Mouse (Mus musculus): ENCODE data around the gene Gm13275. TPM values are rescaled to one million over a fixed set of nuclear protein-coding genes. Genes with fewer than 3 reads are reported as not detected.

The Gm13275 gene
- polyA plus RNA-seq, 1 experiment from 2014 or later, result not detected

DNA sequence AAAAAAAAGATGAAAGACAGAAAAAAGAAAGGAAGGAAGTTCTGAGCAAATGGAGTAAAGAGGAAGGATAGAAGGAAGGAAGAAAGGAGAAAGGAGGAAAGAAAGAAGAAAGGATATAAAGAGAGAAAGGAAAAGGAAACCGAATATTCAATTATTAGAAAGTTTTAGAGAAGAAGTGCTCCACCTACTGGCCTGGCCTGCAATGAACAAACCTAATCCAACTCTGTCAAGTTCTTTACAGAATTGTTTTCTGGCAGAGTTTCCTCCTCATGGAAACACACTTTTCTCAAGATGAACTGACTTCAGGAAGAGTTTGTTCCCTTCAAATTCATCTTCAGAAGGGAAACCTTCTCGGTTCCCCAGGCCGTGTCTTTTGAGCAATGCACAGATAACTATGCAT, 44.5 kb downstream of the Gm13275 start:
- no peak overlapping the region for H3K9ac ChIP-seq (ENCODE audit: low read length)
- no peaks in the 10 kb centered on the region for H3K36me3 ChIP-seq (ENCODE audit: control insufficient read depth, insufficient read depth, low read length)
- no peaks in the 10 kb centered on the region for H3K9me3 ChIP-seq (ENCODE audit: control insufficient read depth, low read length)
- ATAC-seq (ENCODE audit: insufficient number of reproducible peaks, insufficient read depth, low FRiP score, low read depth), result no peak
- H3K4me2 ChIP-seq (ENCODE audit: low read length), result no peak overlapping the region
- no peaks in the 10 kb centered on the region for H3K4me1 ChIP-seq (ENCODE audit: control insufficient read depth in 2 of 2, insufficient read depth in 2 of 2, low read length in 2 of 2)
- no peaks in the 10 kb centered on the region for H3K27me3 ChIP-seq (ENCODE audit: control insufficient read depth, insufficient read depth, low read length)
- H3K27ac ChIP-seq (replicated peaks in 1 of 2; ENCODE audit: control insufficient read depth in 1 of 2, insufficient read depth in 1 of 2, low read depth in 2 of 2, low read length in 2 of 2), result no peak overlapping the region
- H3K4me3 ChIP-seq (ENCODE audit: control insufficient read depth in 1 of 2, insufficient read depth in 1 of 2, low read depth in 1 of 2, low read length in 2 of 2), result no peak overlapping the region
- 42% methylated on average over 3 of the region's 3 CpGs for WGBS

DNA sequence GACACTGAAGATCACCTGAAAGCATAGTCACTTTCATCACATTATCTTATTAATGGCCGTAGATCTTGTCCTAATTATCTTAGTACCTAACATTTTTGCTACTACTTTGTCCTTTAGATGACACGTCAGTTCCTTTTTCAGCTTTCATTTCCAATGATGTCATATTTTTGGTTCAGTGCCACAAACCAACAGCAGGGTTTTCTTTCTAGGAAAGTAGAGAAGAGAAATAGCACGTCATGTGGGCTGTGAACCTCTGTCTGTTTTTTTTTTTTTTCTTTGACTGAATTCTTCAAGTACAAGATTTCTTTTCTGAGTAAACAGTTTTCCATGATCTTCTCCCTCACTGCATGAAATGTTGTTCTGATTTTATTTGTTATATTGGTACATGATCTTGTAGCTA, 45.8 kb downstream of the Gm13275 start:
- no peak overlapping the region for H3K4me3 ChIP-seq (ENCODE audit: control insufficient read depth in 1 of 2, insufficient read depth in 1 of 2, low read depth in 1 of 2, low read length in 2 of 2)
- ATAC-seq (ENCODE audit: insufficient number of reproducible peaks, insufficient read depth, low FRiP score, low read depth), result no peak
- 52% methylated on average over 3 of the region's 3 CpGs for WGBS
- no peaks in the 10 kb centered on the region for H3K27me3 ChIP-seq (ENCODE audit: control insufficient read depth, insufficient read depth, low read length)
- H3K4me1 ChIP-seq (ENCODE audit: control insufficient read depth in 2 of 2, insufficient read depth in 2 of 2, low read length in 2 of 2), result no peaks in the 10 kb centered on the region
- H3K9ac ChIP-seq (ENCODE audit: low read length), result no peak overlapping the region
- no peak overlapping the region for H3K4me2 ChIP-seq (ENCODE audit: low read length)
- H3K36me3 ChIP-seq (ENCODE audit: control insufficient read depth, insufficient read depth, low read length), result no peaks in the 10 kb centered on the region
- H3K9me3 ChIP-seq (ENCODE audit: control insufficient read depth, low read length), result no peaks in the 10 kb centered on the region
- H3K27ac ChIP-seq (replicated peaks in 1 of 2; ENCODE audit: control insufficient read depth in 1 of 2, insufficient read depth in 1 of 2, low read depth in 2 of 2, low read length in 2 of 2), result no peak overlapping the region

DNA sequence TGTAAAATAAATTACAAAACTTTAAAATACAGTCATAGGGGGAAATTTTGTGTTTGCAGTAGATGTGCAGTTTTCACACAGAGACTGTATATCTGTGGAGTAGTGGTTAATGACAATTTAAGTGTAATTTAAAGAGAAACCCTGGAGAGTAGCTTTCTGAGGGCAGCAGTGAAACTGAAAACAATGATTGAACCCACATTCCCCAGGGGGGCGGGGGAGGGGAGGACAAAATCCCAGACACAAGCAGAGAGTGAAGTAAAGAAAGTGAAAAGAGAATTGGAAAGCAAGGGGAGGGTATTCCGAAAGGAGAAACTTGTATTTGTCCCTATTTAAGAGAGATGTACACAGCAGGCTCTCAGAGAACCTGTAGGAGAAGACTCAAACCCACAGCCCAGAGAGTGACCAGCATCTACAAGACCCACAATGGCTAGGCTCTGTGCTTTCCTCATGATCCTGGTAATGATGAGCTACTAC, 47.2 kb downstream of the Gm13275 start, which contains the start of gene Ifna4:
TSS of gene Ifna4 (plus strand) at position 424 of the 474 bp plus-strand sequence.
- Histone ChIP-seq H3K27ac (replicated peaks in 1 of 2; ENCODE audit: control insufficient read depth in 1 of 2, insufficient read depth in 1 of 2, low read depth in 2 of 2, low read length in 2 of 2) (no peak within 1 kb of the TSS), H3K9me3 (ENCODE audit: control insufficient read depth, low read length) (no peaks in the 10 kb centered on the region), H3K4me1 (ENCODE audit: control insufficient read depth in 2 of 2, insufficient read depth in 2 of 2, low read length in 2 of 2) (no peaks in the 10 kb centered on the region), H3K27me3 (ENCODE audit: control insufficient read depth, insufficient read depth, low read length) (no peaks in the 10 kb centered on the region), H3K4me3 (ENCODE audit: control insufficient read depth in 1 of 2, insufficient read depth in 1 of 2, low read depth in 1 of 2, low read length in 2 of 2) (no peak within 1 kb of the TSS), H3K4me2 (ENCODE audit: low read length) (no peak within 1 kb of the TSS), H3K36me3 (ENCODE audit: control insufficient read depth, insufficient read depth, low read length) (no peaks in the 10 kb centered on the region), H3K9ac (ENCODE audit: low read length) (no peak within 1 kb of the TSS)
- 37% methylated on average over 2 of the region's 2 CpGs for WGBS
- no peak for ATAC-seq (ENCODE audit: insufficient number of reproducible peaks, insufficient read depth, low FRiP score, low read depth)

Other genes with a start within 250 kb of the Gm13275 start
- not detected in 2 replicates for gene Ifna15, start 236.2 kb upstream of the Gm13275 start, polyA plus RNA-seq (2014; fragmentation: Nextera tagmentation; extraction: Ambion mirVana)
- not detected in 2 replicates for gene Ifna14, start 222.7 kb upstream of the Gm13275 start, polyA plus RNA-seq (2014; fragmentation: Nextera tagmentation; extraction: Ambion mirVana)
- not detected in 2 replicates for gene Ifna9, start 202.1 kb upstream of the Gm13275 start, polyA plus RNA-seq (2014; fragmentation: Nextera tagmentation; extraction: Ambion mirVana)
- gene Ifna12, start 191.1 kb upstream of the Gm13275 start, polyA plus RNA-seq (2014; fragmentation: Nextera tagmentation; extraction: Ambion mirVana), result not detected in 2 replicates
- not detected in 2 replicates for gene C87499, start 160.1 kb upstream of the Gm13275 start, polyA plus RNA-seq (2014; fragmentation: Nextera tagmentation; extraction: Ambion mirVana)
- not detected in 2 replicates for gene Ifna13, start 150.0 kb upstream of the Gm13275 start, polyA plus RNA-seq (2014; fragmentation: Nextera tagmentation; extraction: Ambion mirVana)
- not detected in 2 replicates for gene Ifna16, start 117.6 kb upstream of the Gm13275 start, polyA plus RNA-seq (2014; fragmentation: Nextera tagmentation; extraction: Ambion mirVana)
- not detected in 2 replicates for gene Ifna2, start 110.6 kb upstream of the Gm13275 start, polyA plus RNA-seq (2014; fragmentation: Nextera tagmentation; extraction: Ambion mirVana)
- gene Ifnab, start 103.1 kb upstream of the Gm13275 start, polyA plus RNA-seq (2014; fragmentation: Nextera tagmentation; extraction: Ambion mirVana), result not detected in 2 replicates
- gene Gm26566, start 72.7 kb upstream of the Gm13275 start, polyA plus RNA-seq (2014; fragmentation: Nextera tagmentation; extraction: Ambion mirVana), result 1.6 and 1.7 TPM in 2 replicates
- 105 and 108 TPM in 2 replicates for gene Klhl9, start 72.0 kb upstream of the Gm13275 start, polyA plus RNA-seq (2014; fragmentation: Nextera tagmentation; extraction: Ambion mirVana)
- gene Gm13271, start 39.6 kb upstream of the Gm13275 start, polyA plus RNA-seq (2014; fragmentation: Nextera tagmentation; extraction: Ambion mirVana), result not detected in 2 replicates
- gene Gm13283, start 34.4 kb upstream of the Gm13275 start, polyA plus RNA-seq (2014; fragmentation: Nextera tagmentation; extraction: Ambion mirVana), result 0.49 TPM in 1 of 2 replicates, not detected in the other
- gene Gm13290, start 20.7 kb upstream of the Gm13275 start, polyA plus RNA-seq (2014; fragmentation: Nextera tagmentation; extraction: Ambion mirVana), result not detected in 2 replicates
- gene Gm13289, start 17.6 kb upstream of the Gm13275 start, polyA plus RNA-seq (2014; fragmentation: Nextera tagmentation; extraction: Ambion mirVana), result not detected in 2 replicates
- gene Gm13272, start 14.6 kb upstream of the Gm13275 start, polyA plus RNA-seq (2014; fragmentation: Nextera tagmentation; extraction: Ambion mirVana), result not detected in 2 replicates
- gene Ifnz, start 12.4 kb upstream of the Gm13275 start, polyA plus RNA-seq (2014; fragmentation: Nextera tagmentation; extraction: Ambion mirVana), result not detected in 2 replicates
- gene Gm13276, start 8.8 kb upstream of the Gm13275 start, polyA plus RNA-seq (2014; fragmentation: Nextera tagmentation; extraction: Ambion mirVana), result not detected in 2 replicates
- gene Gm13277, start 5.9 kb upstream of the Gm13275 start, polyA plus RNA-seq (2014; fragmentation: Nextera tagmentation; extraction: Ambion mirVana), result not detected in 2 replicates
- not detected in 2 replicates for gene Gm13278, start 2.9 kb upstream of the Gm13275 start, polyA plus RNA-seq (2014; fragmentation: Nextera tagmentation; extraction: Ambion mirVana)
- gene Gm13279, start 2.9 kb downstream of the Gm13275 start, polyA plus RNA-seq (2014; fragmentation: Nextera tagmentation; extraction: Ambion mirVana), result not detected in 2 replicates
- gene Gm13285, start 5.2 kb downstream of the Gm13275 start, polyA plus RNA-seq (2014; fragmentation: Nextera tagmentation; extraction: Ambion mirVana), result 0.66 and 0.80 TPM in 2 replicates
- gene Gm13287, start 8.8 kb downstream of the Gm13275 start, polyA plus RNA-seq (2014; fragmentation: Nextera tagmentation; extraction: Ambion mirVana), result not detected in 2 replicates
- gene Gm13288, start 11.0 kb downstream of the Gm13275 start, polyA plus RNA-seq (2014; fragmentation: Nextera tagmentation; extraction: Ambion mirVana), result 0.07 TPM in 1 of 2 replicates, not detected in the other
- gene Ifna7, start 21.7 kb downstream of the Gm13275 start, polyA plus RNA-seq (2014; fragmentation: Nextera tagmentation; extraction: Ambion mirVana), result not detected in 2 replicates
- gene Ifna11, start 25.5 kb downstream of the Gm13275 start, polyA plus RNA-seq (2014; fragmentation: Nextera tagmentation; extraction: Ambion mirVana), result not detected in 2 replicates
- not detected in 2 replicates for gene Ifna6, start 32.9 kb downstream of the Gm13275 start, polyA plus RNA-seq (2014; fragmentation: Nextera tagmentation; extraction: Ambion mirVana)
- gene Ifna5, start 41.0 kb downstream of the Gm13275 start, polyA plus RNA-seq (2014; fragmentation: Nextera tagmentation; extraction: Ambion mirVana), result not detected in 2 replicates
- not detected in 2 replicates for gene Ifna4, start 47.4 kb downstream of the Gm13275 start, polyA plus RNA-seq (2014; fragmentation: Nextera tagmentation; extraction: Ambion mirVana)
- gene Ifna1, start 55.6 kb downstream of the Gm13275 start, polyA plus RNA-seq (2014; fragmentation: Nextera tagmentation; extraction: Ambion mirVana), result not detected in 2 replicates
- gene Ifne, start 85.7 kb downstream of the Gm13275 start, polyA plus RNA-seq (2014; fragmentation: Nextera tagmentation; extraction: Ambion mirVana), result not detected in 2 replicates

Measured in heart, embryonic 14.5 days (tissue).